Mouse (Mus musculus) CH12.LX (cell line): ENCODE data around the gene Rpp25. TPM values are rescaled to one million over a fixed set of nuclear protein-coding genes. Genes with fewer than 3 reads are reported as not detected.
A peak's percentile ranks its signal among the peaks of the same experiment; 100 is the strongest.

ENCODE experiments used
- DNase-seq: peaks from one replicate; pipeline ENCODE4 v3.0.0-alpha.2; 2013; ENCODE audit errors: extremely low read depth
- H3K27ac ChIP-seq: 2 replicates; pipeline ENCODE4 v1.5.1; 2012; ENCODE audit warnings: low read depth, mild to moderate bottlenecking, control low read depth, moderate library complexity; ENCODE audit not compliant: insufficient read depth
- H3K27me3 ChIP-seq: replicated peaks from 2 replicates; pipeline ENCODE3; 2012; ENCODE audit warnings: inconsistent platforms
- H3K36me3 ChIP-seq, 2 experiments: replicated peaks in 1 of 2; 2 replicates each; pipeline versions ENCODE3 to v1.6.1; 2012; ENCODE audit warnings: inconsistent platforms in 1 of 2, low read length in 1 of 2, mild to moderate bottlenecking in 1 of 2, mixed read lengths in 1 of 2, moderate library complexity in 1 of 2; ENCODE audit not compliant: control insufficient read depth in 1 of 2, insufficient read depth in 1 of 2
- H3K4me1 ChIP-seq, 2 experiments: 2 replicates each; pipeline ENCODE4 v1.6.1; 2012; ENCODE audit warnings: inconsistent platforms in 1 of 2, moderate library complexity in 1 of 2; ENCODE audit not compliant: insufficient read depth in 2 of 2, control insufficient read depth in 1 of 2
- H3K4me2 ChIP-seq: 2 replicates; pipeline ENCODE4 v1.6.1; 2012; ENCODE audit warnings: low read depth, mild to moderate bottlenecking, control low read depth; ENCODE audit not compliant: poor library complexity, insufficient read depth, severe bottlenecking
- H3K4me3 ChIP-seq, 3 experiments: fragments of 150-350 bp in 1 of 3; sonication (generic) in 1 of 3; replicated peaks in 1 of 3; 2 replicates each; pipeline versions ENCODE3 to v1.5.1; 2011 to 2012; ENCODE audit warnings: low read depth in 2 of 3, low read length in 2 of 3, mild to moderate bottlenecking in 2 of 3, moderate library complexity in 2 of 3, control low read depth in 1 of 3, improper control_type of control experiment in 1 of 3, inconsistent platforms in 1 of 3, mixed read lengths in 1 of 3; ENCODE audit not compliant: poor library complexity in 1 of 3
- H3K79me2 ChIP-seq: replicated peaks from 2 replicates; pipeline ENCODE4 v1.6.1; 2012; ENCODE audit warnings: mild to moderate bottlenecking, moderate library complexity; ENCODE audit not compliant: control insufficient read depth, poor library complexity, insufficient read depth, severe bottlenecking; ENCODE audit errors: extremely low read depth
- H3K9ac ChIP-seq: 2 replicates; pipeline ENCODE4 v1.6.1; 2012; ENCODE audit warnings: low read depth, mild to moderate bottlenecking, control low read depth, moderate library complexity; ENCODE audit not compliant: insufficient read depth
- H3K9me3 ChIP-seq: replicated peaks from 2 replicates; pipeline ENCODE3; 2012; ENCODE audit warnings: low read length, inconsistent platforms, mixed read lengths
- BHLHE40 ChIP-seq: IDR thresholded peaks from 2 replicates; pipeline ENCODE4 v1.6.1; 2011; ENCODE audit warnings: mild to moderate bottlenecking, low read depth, low read length, improper control_type of control experiment
- CHD1 ChIP-seq: IDR thresholded peaks from 2 replicates; pipeline ENCODE4 v1.6.1; 2012; ENCODE audit warnings: low read depth, low read length, improper control_type of control experiment, inconsistent platforms
- CTCF ChIP-seq, 2 experiments: IDR thresholded peaks in 1 of 2; conservative IDR thresholded peaks in 1 of 2; 2 replicates each; pipeline ENCODE4 v1.5.1; 2011 to 2012; ENCODE audit warnings: low read depth in 2 of 2, low read length in 2 of 2, improper control_type of control experiment in 1 of 2, inconsistent platforms in 1 of 2, mild to moderate bottlenecking in 1 of 2, moderate library complexity in 1 of 2
- E2F4 ChIP-seq: IDR thresholded peaks from 2 replicates; pipeline ENCODE4 v1.6.1; 2011; ENCODE audit warnings: low read depth, low read length, improper control_type of control experiment; ENCODE audit not compliant: insufficient replicate concordance
- ELF1 ChIP-seq: IDR thresholded peaks from 2 replicates; pipeline ENCODE4 v1.6.1; 2014; ENCODE audit warnings: low read depth, mild to moderate bottlenecking, inconsistent platforms, low read length, improper control_type of control experiment
- EP300 ChIP-seq: IDR thresholded peaks from 2 replicates; pipeline ENCODE4 v1.6.1; 2011; ENCODE audit warnings: low read length, improper control_type of control experiment
- HCFC1 ChIP-seq: IDR thresholded peaks from 2 replicates; pipeline ENCODE4 v1.6.1; 2012; ENCODE audit warnings: low read depth, mild to moderate bottlenecking, inconsistent platforms, low read length, improper control_type of control experiment
- IRF4 ChIP-seq: IDR thresholded peaks from 2 replicates; pipeline ENCODE4 v1.6.1; 2014; ENCODE audit warnings: low read depth, mild to moderate bottlenecking, inconsistent platforms, low read length, improper control_type of control experiment
- JUN ChIP-seq: IDR thresholded peaks from 2 replicates; pipeline ENCODE4 v1.6.1; 2011; ENCODE audit warnings: low read depth, mild to moderate bottlenecking, low read length, improper control_type of control experiment, moderate library complexity; ENCODE audit not compliant: insufficient read depth
- JUND ChIP-seq: conservative IDR thresholded peaks from 2 replicates; pipeline ENCODE4 v1.6.1; 2011; ENCODE audit warnings: low read depth, low read length, improper control_type of control experiment
- KAT2A ChIP-seq: IDR thresholded peaks from 2 replicates; pipeline ENCODE4 v1.6.1; 2012; ENCODE audit warnings: low read length, improper control_type of control experiment, inconsistent platforms; ENCODE audit not compliant: insufficient replicate concordance
- MAFK ChIP-seq: IDR thresholded peaks from 2 replicates; pipeline ENCODE4 v1.6.1; 2011; ENCODE audit warnings: low read length, improper control_type of control experiment; ENCODE audit not compliant: insufficient replicate concordance
- MAX ChIP-seq: IDR thresholded peaks from 2 replicates; pipeline ENCODE4 v1.6.1; 2011; ENCODE audit warnings: low read length, improper control_type of control experiment
- MEF2A ChIP-seq: IDR thresholded peaks from 2 replicates; pipeline ENCODE4 v1.6.1; 2014; ENCODE audit warnings: low read depth, mild to moderate bottlenecking, inconsistent platforms, low read length, improper control_type of control experiment, borderline replicate concordance
- MXI1 ChIP-seq: IDR thresholded peaks from 2 replicates; pipeline ENCODE4 v1.6.1; 2011; ENCODE audit warnings: mild to moderate bottlenecking, low read depth, low read length, improper control_type of control experiment
- MYC ChIP-seq: IDR thresholded peaks from 2 replicates; pipeline ENCODE4 v1.6.1; 2011; ENCODE audit warnings: low read depth, mild to moderate bottlenecking, improper control_type of control experiment, low read length
- NELFE ChIP-seq: IDR thresholded peaks from 2 replicates; pipeline ENCODE4 v1.6.1; 2011; ENCODE audit warnings: low read depth, low read length, improper control_type of control experiment
- POLR2A ChIP-seq: IDR thresholded peaks from 2 replicates; pipeline ENCODE4 v1.6.1; 2011; ENCODE audit warnings: low read depth, mild to moderate bottlenecking, improper control_type of control experiment, low read length
- POLR2AphosphoS2 ChIP-seq: IDR thresholded peaks from 2 replicates; pipeline ENCODE4 v1.6.1; 2011; ENCODE audit warnings: low read depth, low read length, improper control_type of control experiment
- RAD21 ChIP-seq: IDR thresholded peaks from 2 replicates; pipeline ENCODE4 v1.6.1; 2011; ENCODE audit warnings: low read depth, mild to moderate bottlenecking, low read length, improper control_type of control experiment, moderate library complexity
- SIN3A ChIP-seq: IDR thresholded peaks from 2 replicates; pipeline ENCODE4 v1.6.1; 2012; ENCODE audit warnings: low read length, improper control_type of control experiment, inconsistent platforms
- SMC3 ChIP-seq: IDR thresholded peaks from 2 replicates; pipeline ENCODE4 v1.6.1; 2011; ENCODE audit warnings: low read depth, low read length, improper control_type of control experiment
- TBP ChIP-seq: conservative IDR thresholded peaks from 2 replicates; pipeline ENCODE4 v1.6.1; 2011; ENCODE audit warnings: low read depth, low read length, improper control_type of control experiment
- UBTF ChIP-seq: IDR thresholded peaks from 2 replicates; pipeline ENCODE4 v1.6.1; 2012; ENCODE audit warnings: low read depth, mild to moderate bottlenecking, inconsistent platforms, low read length, improper control_type of control experiment, moderate library complexity
- ZC3H11A ChIP-seq: IDR thresholded peaks from 2 replicates; pipeline ENCODE4 v1.6.1; 2012; ENCODE audit warnings: low read depth, mild to moderate bottlenecking, inconsistent platforms, low read length, improper control_type of control experiment
- ZKSCAN1 ChIP-seq: IDR thresholded peaks from 2 replicates; pipeline ENCODE4 v1.6.1; 2012; ENCODE audit warnings: low read depth, inconsistent platforms, low read length, improper control_type of control experiment, borderline replicate concordance
- ZNF384 ChIP-seq: IDR thresholded peaks from 2 replicates; pipeline ENCODE4 v1.6.1; 2012; ENCODE audit warnings: low read depth, low read length, improper control_type of control experiment, inconsistent platforms
- dilution Hi-C: fragments of 300-500 bp; cut with MboI; formaldehyde crosslinking; loops from 2 replicates; pipeline ENCODE4 v1.14.3; 2020; ENCODE audit warnings: low sequenced_read_pairs; ENCODE audit not compliant: extremely low pct_unique_long_range_greater_than_20kb, extremely low pct_ligation_motif_present
- in situ Hi-C: fragments of 300-500 bp; cut with MboI; formaldehyde crosslinking; loops from 3 replicates; pipeline ENCODE4 v1.14.3; 2019; ENCODE audit warnings: low sequenced_read_pairs, low pct_ligation_motif_present, low pct_unique_long_range_greater_than_20kb, mixed read lengths
- polyA plus RNA-seq: library from polyadenylated mRNA; unstranded; fragments of >175 nt; gene quantifications from 2 replicates; pipeline ENCODE4 v1.2.1, GENCODE M21; 2012; ENCODE audit warnings: low read depth; ENCODE audit not compliant: insufficient read length
- total RNA-seq, 2 experiments: library from RNA; depleted of rRNA; stranded (reverse); fragments of 300-350 nt in 1 of 2; fragments of >200 nt in 1 of 2; gene quantifications; 2 replicates each; pipeline ENCODE4 v1.2.3; 2012 to 2014

Gene Rpp25
- total and polyA plus RNA-seq, 3 experiments: 0.21 TPM; not detected in 2

DNA sequence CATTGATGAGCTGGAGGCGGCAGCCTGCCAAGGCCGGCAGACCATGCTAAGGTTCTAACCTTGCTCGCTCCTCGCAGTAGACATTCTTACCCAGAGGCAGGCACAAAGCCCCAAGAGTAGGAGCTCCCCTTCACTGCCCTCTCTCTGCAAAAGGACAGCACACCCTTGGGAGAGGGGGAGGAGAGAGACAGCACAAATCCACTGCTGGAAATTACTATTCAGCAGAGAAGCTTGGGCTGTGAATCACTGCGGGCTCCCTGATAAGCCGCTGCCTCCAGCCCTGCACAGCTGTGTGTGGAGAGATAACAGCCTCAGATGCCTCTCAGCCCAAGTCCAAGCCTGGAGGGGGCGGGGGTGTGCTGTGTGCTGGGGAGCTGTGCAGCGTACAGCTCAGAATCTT, 1.9 kb downstream of the Rpp25 start:
- no peaks in the 10 kb centered on the region for H3K27me3 ChIP-seq
- dilution Hi-C loops: no loop called here
- no peak overlapping the region for H3K4me3 ChIP-seq
- peaks cover 0 to 12% of the 10 kb centered on the region in 2 experiments for H3K36me3 ChIP-seq
- in situ Hi-C loops: loop anchor here (10.0 kb wide), 1 partner anchor 61 kb away; the partner anchor contains the start of gene Ppcdc
- H3K9ac ChIP-seq: no peak overlapping the region
- H3K4me2 ChIP-seq: no peak overlapping the region
- DNase-seq: no peak
- no peak overlapping the region for H3K27ac ChIP-seq
- H3K4me1 ChIP-seq: peaks cover 0 to 3% of the 10 kb centered on the region in 2 experiments; a peak in 1 of 4 replicates
- H3K79me2 ChIP-seq: no peaks in the 10 kb centered on the region
- TF ChIP-seq ZNF384 (no peak), KAT2A (no peak), CTCF (conservative IDR thresholded peaks at IDR 0.05 in 1 of 2, IDR thresholded peaks at IDR 0.05 in 1 of 2; ENCODE audit: low read depth in 2 of 2, low read length in 2 of 2) (no peak), MAFK (no peak), MEF2A (no peak)
- peaks cover 4% of the 10 kb centered on the region for H3K9me3 ChIP-seq

DNA sequence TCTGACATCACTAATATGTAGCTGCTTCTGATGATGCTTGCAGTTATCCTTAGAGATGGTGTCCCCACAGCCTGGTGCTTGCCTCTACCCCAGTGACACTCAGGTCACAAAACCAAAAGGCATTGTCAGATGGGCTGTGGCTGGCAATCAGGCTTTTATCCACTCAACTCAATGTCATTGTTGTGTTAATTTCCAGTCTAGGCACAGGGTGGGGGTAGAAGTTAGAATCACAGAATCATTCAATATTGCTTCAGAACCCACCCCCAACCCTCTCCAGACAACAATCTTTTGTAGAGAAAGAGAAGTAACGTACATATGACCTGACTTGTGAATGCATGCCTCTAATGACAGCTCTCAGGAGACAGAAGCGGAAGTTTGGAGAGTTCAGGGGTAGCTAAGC, 6.8 kb downstream of the Rpp25 start:
- dilution Hi-C loops: no loop called here
- no peak for TF ChIP-seq RAD21
- TF ChIP-seq IRF4: no peak
- no peak for TF ChIP-seq UBTF
- TF ChIP-seq MXI1: no peak
- no peak for TF ChIP-seq ZKSCAN1
- no peak for TF ChIP-seq ELF1
- TF ChIP-seq SIN3A: no peak
- in situ Hi-C loops: no loop called here
- Histone ChIP-seq H3K4me3 (no peak overlapping the region), H3K9me3 (no peaks in the 10 kb centered on the region), H3K9ac (no peak overlapping the region), H3K27me3 (no peaks in the 10 kb centered on the region), H3K4me2 (no peak overlapping the region), H3K27ac (no peak overlapping the region), H3K4me1 (no peaks in the 10 kb centered on the region), H3K36me3 (peaks cover 0 to 5% of the 10 kb centered on the region in 2 experiments), H3K79me2 (no peaks in the 10 kb centered on the region)
- DNase-seq: no peak

- H3K4me1 ChIP-seq: peaks cover 0 to 8% of the 10 kb centered on the region in 2 experiments; a peak in 1 of 4 replicates
- H3K9ac ChIP-seq: no peak overlapping the region
- H3K36me3 ChIP-seq: peaks cover 0 to 2% of the 10 kb centered on the region in 2 experiments
- H3K79me2 ChIP-seq: peaks cover 7% of the 10 kb centered on the region
- H3K4me3 ChIP-seq: no peak overlapping the region
- dilution Hi-C loops: no loop called here
- no peak overlapping the region for H3K27ac ChIP-seq
- H3K4me2 ChIP-seq: no peak overlapping the region
- in situ Hi-C loops: no loop called here
- peak; percentile 78 for DNase-seq
- no peaks in the 10 kb centered on the region for H3K9me3 ChIP-seq
- H3K27me3 ChIP-seq: no peaks in the 10 kb centered on the region
- TF ChIP-seq MAFK (no peak), CHD1 (no peak), SIN3A (no peak), MXI1 (no peak), POLR2AphosphoS2 (no peak), POLR2A (no peak), ZKSCAN1 (no peak), NELFE (peak; percentile 22; the same call in 1 of the 2 replicates), JUN (no peak), SMC3 (peak; percentile 69), EP300 (no peak), MAX (no peak), ELF1 (peak; percentile 23; the same call in 1 of the 2 replicates), JUND (no peak), KAT2A (no peak), E2F4 (no peak), MYC (no peak), HCFC1 (0 out of 2 replicates have a peak, but pooled peaks have one; percentile 14), BHLHE40 (no peak), ZC3H11A (no peak), TBP (no peak)
Observed at GRCm38 (mm10) chr9:57517113-57517512, 13.3 kb downstream of the Rpp25 start.
